Mouse (Mus musculus) testis, adult 2 months (tissue): ENCODE data around the gene Zfp523. TPM values are rescaled to one million over a fixed set of nuclear protein-coding genes. Genes with fewer than 3 reads are reported as not detected.

ENCODE experiments used
- H3K27ac ChIP-seq: fragments of 200-500 bp; 2 replicates; pipeline ENCODE4 v1.5.1; 2012; ENCODE audit warnings: low read depth, low read length; ENCODE audit not compliant: control insufficient read depth, insufficient read depth
- H3K27me3 ChIP-seq: fragments of 200-500 bp; 2 replicates; pipeline ENCODE4 v1.6.1; 2012; ENCODE audit warnings: mild to moderate bottlenecking, low read length, moderate library complexity; ENCODE audit not compliant: control insufficient read depth, insufficient read depth
- H3K36me3 ChIP-seq: fragments of 200-500 bp; 2 replicates; pipeline ENCODE4 v1.6.1; 2012; ENCODE audit warnings: mild to moderate bottlenecking, low read length; ENCODE audit not compliant: control insufficient read depth, insufficient read depth
- H3K4me1 ChIP-seq: fragments of 200-500 bp; 2 replicates; pipeline ENCODE4 v1.6.1; 2012; ENCODE audit warnings: low read length; ENCODE audit not compliant: control insufficient read depth, insufficient read depth
- H3K4me3 ChIP-seq: fragments of 200-500 bp; 2 replicates; pipeline ENCODE4 v1.5.1; 2012; ENCODE audit warnings: low read depth, mild to moderate bottlenecking, low read length, moderate library complexity, mixed read lengths; ENCODE audit not compliant: control insufficient read depth
- CTCF ChIP-seq: fragments of 200-500 bp; IDR thresholded peaks from 2 replicates; pipeline ENCODE4 v1.5.1; 2012; ENCODE audit warnings: low read depth, mild to moderate bottlenecking, inconsistent platforms, low read length, moderate library complexity; ENCODE audit not compliant: control insufficient read depth, insufficient read depth, insufficient replicate concordance
- POLR2A ChIP-seq: fragments of 200-500 bp; IDR thresholded peaks from 2 replicates; pipeline ENCODE4 v1.6.1; 2012; ENCODE audit warnings: low read depth, mild to moderate bottlenecking, inconsistent platforms, low read length, moderate library complexity; ENCODE audit not compliant: control insufficient read depth
- polyA plus RNA-seq: library from polyadenylated mRNA; depleted of rRNA; stranded (reverse); fragments of >200 nt; gene quantifications from 2 replicates; pipeline ENCODE4 v1.2.3, GENCODE M21; 2012

The Zfp523 gene
- polyA plus RNA-seq, 1 experiment: 89.4 TPM

DNA sequence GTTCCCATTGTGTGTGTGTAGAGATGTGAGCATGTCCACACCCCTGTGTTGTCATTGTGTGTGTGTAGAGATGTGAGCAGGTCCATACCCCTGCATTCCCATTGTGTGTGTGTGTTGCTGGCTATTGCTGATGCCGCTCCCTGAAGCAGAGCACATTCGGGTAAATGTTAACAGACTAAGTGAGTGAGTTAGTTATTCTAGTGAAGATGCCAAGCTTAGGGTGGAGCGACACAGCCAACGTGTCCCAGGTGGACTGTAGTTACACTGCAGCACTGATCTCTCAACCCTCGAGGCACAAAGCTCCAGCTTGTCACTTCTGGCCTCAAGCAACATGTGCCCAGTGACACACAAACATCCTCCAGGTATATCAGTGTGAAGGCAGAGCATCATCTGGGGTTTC is 11.4 kb downstream of the Zfp523 start:
- Histone ChIP-seq H3K27ac (no peak overlapping the region), H3K27me3 (no peaks in the 10 kb centered on the region), H3K36me3 (peaks cover 4% of the 10 kb centered on the region; the same call in 1 of the 2 replicates), H3K4me3 (no peak overlapping the region), H3K4me1 (no peaks in the 10 kb centered on the region)
- no peak for TF ChIP-seq POLR2A

DNA sequence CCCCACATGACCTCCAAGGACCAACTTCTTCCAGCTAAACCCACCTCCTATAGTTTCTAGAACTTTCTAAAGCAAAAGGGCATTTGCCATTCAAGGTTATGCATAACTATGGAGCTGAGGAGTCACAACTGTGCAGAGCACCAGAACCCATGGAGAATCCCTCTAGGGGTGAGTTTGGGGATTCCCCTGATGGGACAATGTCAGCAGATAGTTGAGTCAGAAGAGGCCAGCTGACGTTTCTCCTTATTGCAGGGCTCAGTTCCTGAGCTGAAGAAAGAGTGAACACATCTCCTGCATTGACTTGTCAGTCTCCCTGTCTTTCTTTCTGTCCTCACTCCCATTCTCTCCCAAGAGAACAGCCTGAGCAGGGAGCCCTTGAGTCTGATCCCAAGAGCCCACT is 15.8 kb downstream of the Zfp523 start:
- TF ChIP-seq CTCF: no peak
- TF ChIP-seq POLR2A: no peak

DNA sequence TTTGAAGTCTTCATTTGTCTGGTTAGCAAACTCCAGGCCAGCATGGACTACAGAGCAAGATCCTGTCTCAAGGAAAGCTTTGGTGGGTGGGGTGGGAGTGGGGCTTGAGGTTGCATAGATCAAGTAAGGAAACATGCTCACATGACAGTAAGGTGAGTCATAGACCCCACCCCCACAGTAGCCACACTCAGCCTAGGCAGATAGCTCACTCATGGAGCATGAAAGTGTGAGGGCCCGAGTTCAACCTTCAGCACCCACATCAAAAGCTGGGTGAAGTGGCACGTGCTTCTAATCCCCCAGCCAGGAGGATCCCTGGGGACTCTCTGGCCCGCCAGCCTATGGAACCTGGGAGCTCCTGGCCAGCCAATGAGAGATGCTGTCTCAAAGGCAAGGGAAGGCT is 16.6 kb downstream of the Zfp523 start:
- Histone ChIP-seq H3K27ac (no peak overlapping the region), H3K4me3 (no peak overlapping the region), H3K36me3 (peaks cover 10% of the 10 kb centered on the region), H3K27me3 (no peaks in the 10 kb centered on the region), H3K4me1 (no peaks in the 10 kb centered on the region)
- TF ChIP-seq POLR2A: no peak
- no peak for TF ChIP-seq CTCF

More for the DNA sequence above, 15.8 kb downstream of the Zfp523 start:
- Histone ChIP-seq H3K4me1 (no peaks in the 10 kb centered on the region), H3K4me3 (no peak overlapping the region), H3K27me3 (no peaks in the 10 kb centered on the region), H3K27ac (no peak overlapping the region), H3K36me3 (peaks cover 8% of the 10 kb centered on the region)

DNA sequence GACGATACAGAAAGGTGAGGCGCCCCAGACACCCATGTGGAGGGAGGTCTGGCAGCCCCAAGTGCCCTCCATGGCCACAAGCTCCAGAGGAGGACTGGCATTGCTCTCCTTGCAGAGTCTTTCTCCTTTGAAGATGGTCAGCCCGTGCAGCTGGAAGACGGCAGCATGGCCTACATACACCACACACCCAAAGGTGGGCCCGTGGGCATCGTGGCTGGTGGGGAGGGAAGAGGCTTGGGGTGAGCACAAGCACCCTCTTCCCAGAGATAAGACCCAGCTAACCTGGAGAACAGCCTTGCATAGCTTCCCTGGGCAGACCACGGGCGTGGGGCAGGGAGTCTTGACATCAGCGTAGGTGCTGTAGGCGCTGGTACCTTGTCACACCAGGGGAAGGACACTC is 18.1 kb downstream of the Zfp523 start:
- TF ChIP-seq CTCF (no peak), POLR2A (no peak)
- H3K36me3 ChIP-seq: peaks cover 13% of the 10 kb centered on the region
- H3K27me3 ChIP-seq: no peaks in the 10 kb centered on the region
- H3K27ac ChIP-seq: no peak overlapping the region
- H3K4me3 ChIP-seq: no peak overlapping the region
- H3K4me1 ChIP-seq: no peaks in the 10 kb centered on the region

DNA sequence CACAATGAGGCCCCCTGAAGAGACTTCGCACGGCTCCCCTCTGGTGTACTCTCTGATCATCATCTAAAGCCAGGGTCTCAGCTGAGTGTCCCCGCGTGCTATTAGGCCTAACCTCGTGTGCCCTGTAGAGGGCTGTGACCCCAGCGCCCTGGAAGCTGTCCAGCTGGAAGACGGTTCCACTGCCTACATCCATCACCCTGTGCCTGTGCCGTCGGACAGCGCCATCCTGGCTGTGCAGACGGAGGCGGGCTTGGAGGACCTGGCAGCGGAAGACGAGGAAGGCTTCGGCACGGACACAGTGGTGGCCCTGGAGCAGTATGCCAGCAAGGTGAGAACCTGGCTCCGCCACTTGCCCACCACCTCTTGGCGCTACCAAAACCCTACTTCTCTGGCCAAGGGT is 20.7 kb downstream of the Zfp523 start:
- no peaks in the 10 kb centered on the region for H3K4me1 ChIP-seq
- no peak overlapping the region for H3K4me3 ChIP-seq
- no peaks in the 10 kb centered on the region for H3K27me3 ChIP-seq
- no peak overlapping the region for H3K27ac ChIP-seq
- peaks cover 11% of the 10 kb centered on the region for H3K36me3 ChIP-seq
- TF ChIP-seq CTCF (no peak), POLR2A (no peak)

DNA sequence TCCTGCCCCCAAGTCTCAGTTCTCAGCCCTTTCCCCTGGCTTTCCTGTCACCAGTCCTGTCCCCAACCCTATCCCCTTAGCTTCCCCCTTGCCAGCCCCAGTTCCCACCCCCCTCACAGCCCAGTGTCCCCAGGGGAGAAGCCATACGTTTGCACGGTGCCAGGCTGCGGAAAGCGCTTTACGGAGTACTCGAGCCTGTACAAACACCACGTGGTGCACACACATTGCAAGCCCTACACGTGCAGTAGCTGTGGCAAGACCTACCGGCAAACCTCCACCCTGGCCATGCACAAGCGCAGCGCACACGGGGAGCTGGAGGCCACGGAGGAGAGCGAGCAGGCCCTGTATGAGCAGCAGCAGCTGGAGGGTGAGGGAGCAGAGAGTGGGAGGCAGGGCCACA is 25.1 kb downstream of the Zfp523 start:
- no peak overlapping the region for H3K27ac ChIP-seq
- peaks cover 1% of the 10 kb centered on the region; the same call in 1 of the 2 replicates for H3K4me1 ChIP-seq
- H3K27me3 ChIP-seq: no peaks in the 10 kb centered on the region
- TF ChIP-seq CTCF (no peak), POLR2A (no peak)
- H3K36me3 ChIP-seq: peaks cover 7% of the 10 kb centered on the region
- H3K4me3 ChIP-seq: no peak overlapping the region

DNA sequence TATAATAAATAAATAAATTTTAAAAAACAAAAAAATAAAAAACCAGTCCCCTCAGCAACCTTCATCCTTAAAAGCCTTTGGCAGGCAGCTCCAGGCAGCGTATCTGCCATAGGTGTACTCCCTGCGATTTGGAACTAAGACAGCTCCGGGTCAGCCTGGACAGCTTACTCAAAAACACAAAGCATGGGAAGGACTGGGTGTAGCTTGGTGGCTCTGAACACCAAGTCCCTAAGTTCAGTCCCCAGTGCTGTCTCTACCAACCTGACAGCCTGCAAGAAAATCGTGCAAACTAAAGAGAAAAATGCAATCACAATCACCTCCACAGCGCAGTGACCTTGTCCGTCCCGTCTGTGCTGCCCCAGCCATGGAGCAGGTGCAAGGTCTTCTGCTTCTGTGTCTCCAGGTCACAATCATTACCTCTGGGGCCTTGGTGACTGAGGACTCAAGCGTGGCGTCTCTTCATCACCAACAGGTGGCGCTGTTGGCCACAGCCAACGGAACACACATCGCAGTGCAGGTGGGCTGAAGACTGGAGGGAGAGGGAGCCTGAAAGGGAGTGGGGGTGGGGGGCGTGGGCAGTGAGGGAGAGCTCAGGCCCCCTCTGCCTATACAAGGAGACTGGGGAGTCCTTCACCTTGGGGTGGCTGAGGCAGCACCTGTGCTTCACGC is 27.3 kb downstream of the Zfp523 start:
- Histone ChIP-seq H3K27ac (no peak overlapping the region), H3K36me3 (peaks cover 2% of the 10 kb centered on the region), H3K27me3 (no peaks in the 10 kb centered on the region), H3K4me3 (no peak overlapping the region), H3K4me1 (peaks cover 12% of the 10 kb centered on the region)
- TF ChIP-seq POLR2A: no peak
- TF ChIP-seq CTCF: peak; percentile 90; the same call in 1 of the 2 replicates
